18 mouse cellular contexts compared by ENCODE assay signal in genomic region chr12:32458386-32458785, GRCm38 (mm10).
"Had no signal": no experiment of that assay in that cellular context is flagged by ENCODE, and none has a peak within 500 bp of the region (broad histone marks: within the 10 kb centered on the region; RNA-seq: fewer than 3 reads in every experiment).

No protein-coding gene starts in this region.

- H3K4me3 ChIP-seq: layer of hippocampus, adult 2 months; liver, embryonic 13.5 days; midbrain, embryonic 13.5 days; myocyte; neural tube, embryonic 13.5 days had no signal

- DNase-seq: kidney, adult 2 months; kidney, postnatal 25 days; layer of hippocampus, adult 9-11 months; liver, embryonic 13.5 days; lung, adult 2 months; lung, postnatal 14 days; lung, postnatal 4 days; retina, postnatal 1 day; right cerebral cortex, postnatal 25 days; spleen, adult 18-20 months; thymus, adult 18-20 months; thymus, postnatal 36 days had no signal

- H3K9me3 ChIP-seq: liver, embryonic 13.5 days; midbrain, embryonic 13.5 days; neural tube, embryonic 13.5 days had no signal

- ATAC-seq: midbrain, embryonic 13.5 days; midbrain, embryonic 16.5 days had no signal

- H3K4me2 ChIP-seq: liver, embryonic 13.5 days; midbrain, embryonic 13.5 days; neural tube, embryonic 13.5 days had no signal

- H3K27ac ChIP-seq: kidney, postnatal 0 days; layer of hippocampus, adult 2 months; liver, embryonic 13.5 days; midbrain, embryonic 13.5 days; neural tube, embryonic 13.5 days had no signal

- H3K36me3 ChIP-seq: liver, embryonic 13.5 days; midbrain, embryonic 13.5 days; neural tube, embryonic 13.5 days had no signal

- H3K27me3 ChIP-seq: liver, embryonic 13.5 days; midbrain, embryonic 13.5 days; neural tube, embryonic 13.5 days had no signal

- H3K4me1 ChIP-seq: liver, embryonic 13.5 days; midbrain, embryonic 13.5 days; neural tube, embryonic 13.5 days had no signal

- H3K9ac ChIP-seq: liver, embryonic 13.5 days; midbrain, embryonic 13.5 days; neural tube, embryonic 13.5 days had no signal
